Mouse (Mus musculus) adrenal gland, postnatal 14 days (tissue): ENCODE measurements at regions not wholly inside any gene's neighbourhood (a gene's known extent, or its start where the extent isn't known, plus 50 kb on each side); places are given as distances from the start of the nearest gene placed in this dataset.

ENCODE experiments used
- DNase-seq: peaks from one replicate; pipeline ENCODE4 v3.0.0; 2021; ENCODE audit warnings: mixed read lengths

DNA sequence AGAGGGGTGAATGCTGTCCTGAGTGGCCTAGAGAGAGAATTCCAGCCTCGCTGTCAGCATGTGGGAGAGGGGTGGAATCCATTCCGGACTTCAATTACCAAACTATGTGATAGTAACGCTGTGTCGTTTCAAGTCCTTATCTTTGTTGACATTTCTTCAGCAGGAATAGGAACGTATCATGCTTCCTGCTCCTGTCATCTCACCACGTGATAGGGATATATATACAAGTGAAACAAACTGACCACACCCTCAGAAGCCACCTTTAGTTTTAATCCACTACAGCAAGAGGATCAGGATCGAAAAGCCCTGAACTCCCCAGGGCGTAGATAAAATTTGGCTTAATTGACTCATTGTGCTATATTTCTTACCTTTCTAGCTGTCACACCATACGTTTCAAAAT, 431.6 kb downstream of the Ttll7 start:
- no peak for DNase-seq

DNA sequence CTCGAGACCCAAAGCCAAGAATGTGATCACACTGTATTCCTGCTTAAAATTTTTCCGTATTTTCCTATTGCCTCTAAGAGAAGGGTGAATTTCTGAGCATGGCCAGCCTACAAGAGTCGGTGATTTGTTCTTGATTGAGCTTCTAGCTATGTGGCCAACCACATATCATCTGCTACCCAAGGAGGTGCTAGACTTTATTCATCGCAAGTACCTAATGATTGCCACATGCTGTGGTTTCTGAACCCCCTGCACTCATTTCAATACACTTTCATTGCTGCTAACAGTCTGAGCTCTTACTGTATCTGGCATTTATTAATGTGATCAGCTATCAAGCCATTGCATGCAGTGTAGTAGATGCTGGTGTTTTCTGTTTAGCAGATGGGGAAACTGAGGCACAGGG, 432.2 kb downstream of the Ttll7 start:
- no peak for DNase-seq

DNA sequence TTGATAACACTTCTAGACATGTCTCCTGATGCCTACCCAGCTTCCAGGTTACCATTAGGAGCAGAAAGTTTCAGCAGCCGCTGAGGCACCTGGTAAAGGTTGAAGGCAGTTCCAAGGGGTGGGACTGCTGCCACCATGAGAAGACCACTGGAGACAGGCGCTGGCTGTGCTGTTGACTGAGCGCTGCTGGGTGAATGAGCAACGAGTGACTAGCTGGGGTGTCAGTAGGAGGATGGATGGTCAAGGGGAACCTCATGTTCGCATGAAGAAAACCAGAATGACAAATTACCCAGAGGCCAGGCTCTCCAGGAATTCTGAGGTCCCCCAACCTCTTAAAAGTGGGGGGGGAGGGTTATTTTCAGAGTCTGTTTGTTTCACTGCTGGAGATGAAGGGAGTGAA, 433.3 kb downstream of the Ttll7 start:
- no peak for DNase-seq

DNA sequence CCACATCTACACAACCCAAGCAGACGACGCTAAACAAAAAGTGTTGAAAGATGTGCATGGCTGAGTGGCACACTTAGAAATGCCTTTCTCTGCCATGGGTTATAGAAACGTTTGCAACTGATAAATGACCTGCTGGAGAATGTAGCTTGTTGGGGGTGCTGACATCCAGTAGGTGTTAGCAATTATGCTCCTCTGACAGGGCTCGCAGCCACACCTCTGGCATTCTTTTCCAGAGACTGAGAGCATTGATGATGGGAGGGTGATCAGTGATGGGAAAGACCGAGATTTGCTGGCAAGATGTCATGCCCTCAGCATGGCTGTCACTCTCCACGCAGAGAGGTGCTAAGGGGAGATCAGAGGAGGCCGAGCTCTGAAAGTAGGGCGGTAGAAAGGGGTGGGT, 435.3 kb downstream of the Ttll7 start:
- no peak for DNase-seq

DNA sequence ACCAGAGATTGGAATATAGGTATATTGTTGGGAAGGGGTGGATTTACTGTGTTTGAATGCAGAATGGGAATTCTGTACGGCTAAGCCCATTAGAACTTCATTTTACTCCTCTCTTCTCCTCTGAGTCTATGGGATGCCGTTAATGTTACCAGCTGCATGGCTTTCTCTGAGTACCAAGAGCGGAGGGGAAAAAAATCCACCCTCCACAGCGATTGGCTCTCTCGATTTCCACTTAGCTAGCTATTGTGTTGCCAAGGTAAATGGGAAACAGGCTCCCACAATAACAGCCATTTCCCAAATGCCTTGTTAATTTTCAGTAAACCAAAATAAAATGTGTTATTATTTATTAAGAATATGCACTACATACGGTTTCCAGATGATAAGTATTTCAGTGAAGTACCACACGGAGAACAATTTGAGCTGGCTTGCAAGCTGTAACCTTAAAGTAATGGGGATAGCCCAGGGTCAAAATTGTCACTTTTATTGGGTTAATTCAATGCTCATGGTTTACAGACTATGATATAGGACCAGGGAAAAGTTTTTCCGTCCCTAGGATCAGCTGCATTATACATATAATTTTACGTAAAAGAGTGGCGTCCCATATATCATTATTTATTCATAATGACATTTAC, 439.6 kb downstream of the Ttll7 start:
- DNase-seq: no peak

DNA sequence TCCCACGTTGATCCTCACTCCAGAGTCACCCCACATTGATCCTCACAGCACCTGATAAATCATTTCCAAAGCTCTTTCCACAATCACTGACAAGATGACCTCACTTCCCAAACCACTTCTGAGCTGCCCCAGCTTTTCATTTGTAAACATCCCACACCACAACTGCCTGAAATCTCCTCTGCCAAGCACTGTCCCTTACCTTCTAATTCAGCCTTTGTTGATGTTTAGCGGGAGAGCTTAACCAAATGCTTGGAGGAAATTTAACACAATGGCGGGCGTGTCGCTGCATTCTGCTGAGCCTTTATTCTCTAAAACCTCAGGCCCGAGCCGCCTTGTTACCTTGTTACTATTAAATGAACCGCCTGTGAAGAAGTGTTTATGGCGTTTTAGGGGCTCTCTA, 445.9 kb downstream of the Ttll7 start:
- no peak for DNase-seq

DNA sequence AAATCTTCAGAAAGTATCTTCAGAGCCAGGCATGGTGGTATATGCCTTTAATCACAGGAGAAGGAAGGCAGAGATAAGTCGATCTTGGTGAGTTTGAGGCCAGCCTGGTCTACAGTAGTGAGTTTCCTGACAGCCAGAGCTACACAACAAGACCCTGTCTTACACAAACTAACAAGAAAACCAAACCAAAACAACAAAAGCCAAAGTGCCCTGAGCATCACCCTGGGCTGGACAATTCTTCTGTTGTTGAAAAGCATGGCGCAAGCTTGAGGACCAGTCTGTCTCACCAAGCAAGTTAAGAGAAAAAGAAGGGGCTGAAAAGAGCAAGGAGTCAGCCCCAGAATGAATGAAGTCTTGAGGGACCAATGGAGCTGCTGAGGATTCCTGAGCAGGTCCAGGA, 473.4 kb downstream of the Ttll7 start:
- DNase-seq: no peak

DNA sequence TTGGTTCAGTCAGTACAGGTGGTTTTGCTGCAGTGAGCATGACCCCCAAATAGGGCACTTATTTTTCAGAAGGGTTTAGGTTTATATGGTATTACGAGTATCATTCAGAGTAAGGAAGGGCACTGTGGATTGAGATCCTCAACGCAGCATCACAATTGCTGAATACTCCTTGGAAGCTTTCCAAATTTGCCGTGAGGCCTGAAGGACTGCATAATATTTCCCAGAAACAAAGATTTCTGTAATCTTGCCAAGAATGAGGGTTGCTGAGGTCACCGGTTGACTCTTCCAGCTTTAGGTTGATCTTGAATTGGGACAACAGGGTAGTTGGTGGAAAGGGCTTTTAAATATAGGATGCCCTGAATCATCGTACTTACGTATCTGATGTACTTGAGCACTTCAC, 482.1 kb downstream of the Ttll7 start:
- no peak for DNase-seq

DNA sequence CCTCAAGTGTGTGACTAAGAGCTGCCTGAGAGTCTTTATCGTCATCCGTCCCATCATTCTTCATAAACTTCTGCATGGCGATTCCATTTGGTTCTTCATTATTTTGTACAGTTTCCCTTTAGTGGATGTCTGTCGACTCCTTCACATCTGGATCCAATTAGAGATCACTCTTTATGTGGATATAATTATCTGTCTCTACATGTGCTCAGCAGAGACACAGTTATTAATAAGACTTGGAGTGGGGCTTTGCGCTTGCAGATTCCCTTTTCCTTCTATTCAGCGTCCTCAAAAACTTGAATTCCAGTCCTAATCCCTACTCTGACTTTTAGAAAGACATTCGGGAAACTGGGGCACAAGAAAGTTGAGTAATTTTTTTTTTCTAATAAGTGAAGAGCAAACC, 483.1 kb downstream of the Ttll7 start:
- no peak for DNase-seq

DNA sequence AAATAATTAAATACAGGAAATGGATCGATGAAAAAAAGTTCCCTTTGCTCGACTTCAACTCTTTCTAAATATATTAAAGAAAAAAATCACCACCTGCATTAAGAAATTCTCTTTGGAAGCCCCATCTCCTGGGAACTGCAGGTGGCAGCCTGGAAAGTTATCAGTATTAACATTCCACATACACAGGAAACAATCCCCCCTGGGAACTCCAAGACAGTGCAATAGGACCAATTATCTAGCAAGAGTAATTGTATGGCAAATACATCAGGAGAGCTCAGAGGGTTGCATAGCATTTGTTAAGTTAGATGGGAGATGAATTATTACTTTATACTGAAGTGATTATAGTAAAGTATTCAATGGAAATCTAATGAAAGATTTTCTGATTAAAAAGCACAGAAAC, 487.3 kb downstream of the Ttll7 start:
- no peak for DNase-seq

DNA sequence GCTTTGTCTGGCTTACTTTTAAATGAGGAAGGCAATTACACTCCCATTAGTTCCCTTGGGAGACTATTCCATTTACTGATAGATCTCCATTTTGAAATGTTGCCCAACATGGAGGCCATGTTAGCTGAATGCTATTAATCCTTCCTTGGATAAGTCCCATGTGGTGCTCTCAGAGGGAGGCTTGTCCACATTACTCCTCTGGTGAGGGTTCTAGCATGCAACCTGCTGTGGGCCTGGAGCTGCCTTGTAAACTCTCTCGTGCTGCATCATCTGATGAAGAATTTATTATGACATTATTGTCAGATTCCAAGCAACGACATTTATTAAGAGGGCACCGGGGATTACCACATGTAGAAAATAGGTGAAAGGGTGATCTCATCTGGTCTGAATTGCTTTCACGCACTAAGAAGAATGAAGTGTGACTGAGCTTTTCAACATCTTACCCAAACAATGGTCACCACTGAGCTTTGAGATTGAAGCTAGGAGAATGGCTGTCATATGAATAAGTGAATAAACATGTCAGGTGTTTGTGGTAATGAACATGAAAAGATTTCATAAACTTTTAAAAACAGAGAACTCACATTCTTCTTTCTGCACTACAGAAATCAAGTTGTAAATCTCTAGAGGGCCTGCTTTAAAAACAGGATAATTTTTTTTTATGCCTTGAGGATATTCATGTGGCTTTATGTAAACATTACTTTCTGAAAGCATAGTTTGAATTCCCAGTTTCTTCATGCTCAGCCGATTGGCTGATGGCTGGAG, 495.3 kb downstream of the Ttll7 start:
- no peak for DNase-seq

DNA sequence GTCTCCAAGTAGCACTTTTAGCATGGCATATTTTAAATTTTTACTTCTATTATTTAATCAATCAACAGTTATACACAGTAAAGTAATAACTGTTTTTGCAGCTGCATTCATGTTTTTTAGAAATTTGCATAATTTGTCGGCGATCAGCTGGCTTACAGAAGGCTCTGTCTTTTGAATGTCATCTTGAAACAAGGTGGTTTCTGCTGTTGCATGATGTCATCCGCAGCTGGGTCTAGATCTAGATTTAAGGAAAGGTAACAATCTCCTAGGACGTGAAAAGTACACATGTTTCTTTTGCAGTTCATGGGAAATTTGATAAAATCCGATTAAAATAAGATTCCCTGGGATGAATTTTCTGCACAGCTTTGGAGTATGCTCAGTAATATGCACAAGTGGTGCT, 534.9 kb downstream of the Ttll7 start:
- no peak for DNase-seq

DNA sequence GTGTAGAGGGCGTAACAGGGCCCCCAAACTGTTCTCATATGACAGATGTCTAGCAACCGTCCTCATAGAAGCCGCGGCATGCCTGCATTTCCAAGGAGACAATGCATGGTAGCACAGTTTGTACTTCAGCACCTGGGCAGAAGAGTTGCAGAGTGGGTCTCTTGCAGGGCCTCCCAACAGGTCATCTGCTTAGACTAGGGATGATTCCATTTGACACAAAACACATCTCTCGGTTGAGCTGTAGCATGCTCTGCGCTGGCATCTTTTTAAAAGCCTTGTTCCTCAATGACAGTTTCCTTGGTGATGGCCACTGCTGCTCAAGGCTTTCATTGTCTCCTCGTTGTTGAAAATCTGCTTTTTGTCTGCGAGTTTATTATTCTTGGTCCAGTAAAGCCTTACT, 546.1 kb downstream of the Ttll7 start:
- no peak for DNase-seq

DNA sequence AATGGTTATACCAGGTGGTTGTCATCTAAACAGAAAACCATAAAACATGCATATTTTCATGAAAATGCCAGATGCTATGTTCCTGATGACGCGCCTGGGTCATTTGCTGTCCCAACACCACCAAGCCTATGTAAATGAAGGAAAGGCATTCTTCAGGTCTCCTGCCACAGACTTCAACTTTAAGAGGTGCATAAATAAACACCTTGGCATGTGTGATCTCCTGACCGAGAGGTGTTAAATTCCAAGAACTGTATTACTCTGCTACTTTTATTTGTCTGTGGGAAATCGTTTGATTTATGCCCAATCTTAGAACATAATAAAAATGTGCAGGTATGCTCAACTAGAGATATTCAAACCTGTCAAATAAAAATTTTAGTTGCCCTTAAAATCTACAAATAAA, 560.1 kb downstream of the Ttll7 start:
- DNase-seq: no peak

DNA sequence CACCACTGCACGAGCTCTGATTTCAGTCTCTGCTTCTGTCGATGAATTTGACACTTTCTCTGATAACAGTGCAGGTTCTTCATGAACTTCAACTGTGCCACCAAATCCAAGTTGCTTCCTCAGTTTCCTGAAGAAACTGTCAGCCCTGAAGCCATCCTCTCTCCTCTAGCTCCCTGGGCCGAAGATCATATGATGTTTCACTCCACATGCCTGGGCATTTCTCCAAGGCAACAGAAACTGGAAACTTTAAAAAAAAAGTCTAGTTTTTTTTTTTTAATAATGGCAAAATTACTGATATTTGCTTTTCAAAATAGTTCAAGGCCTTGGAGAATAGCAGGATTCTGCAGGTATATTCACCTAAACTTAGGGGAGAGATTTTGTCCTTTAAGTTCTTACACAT, 564.8 kb downstream of the Ttll7 start:
- DNase-seq: no peak

DNA sequence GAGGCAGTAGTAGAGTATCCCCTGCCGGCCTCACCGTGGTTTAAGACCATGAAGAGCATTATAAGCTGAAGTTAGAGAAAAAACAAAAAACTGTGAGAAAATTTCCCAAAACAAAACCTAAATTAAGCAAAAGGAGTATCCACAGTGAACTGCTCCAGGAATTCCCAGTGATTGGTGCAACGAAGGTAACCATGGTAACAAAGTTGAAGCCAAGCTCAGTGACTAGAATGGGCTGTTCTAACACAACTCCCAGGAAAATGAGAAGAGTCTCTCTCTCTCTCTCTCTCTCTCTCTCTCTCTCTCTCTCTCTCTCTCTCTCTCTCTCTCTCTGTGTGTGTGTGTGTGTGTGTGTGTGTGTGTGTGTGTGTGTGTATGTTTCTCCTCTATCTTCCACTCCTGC, 567.0 kb downstream of the Ttll7 start:
- no peak for DNase-seq

DNA sequence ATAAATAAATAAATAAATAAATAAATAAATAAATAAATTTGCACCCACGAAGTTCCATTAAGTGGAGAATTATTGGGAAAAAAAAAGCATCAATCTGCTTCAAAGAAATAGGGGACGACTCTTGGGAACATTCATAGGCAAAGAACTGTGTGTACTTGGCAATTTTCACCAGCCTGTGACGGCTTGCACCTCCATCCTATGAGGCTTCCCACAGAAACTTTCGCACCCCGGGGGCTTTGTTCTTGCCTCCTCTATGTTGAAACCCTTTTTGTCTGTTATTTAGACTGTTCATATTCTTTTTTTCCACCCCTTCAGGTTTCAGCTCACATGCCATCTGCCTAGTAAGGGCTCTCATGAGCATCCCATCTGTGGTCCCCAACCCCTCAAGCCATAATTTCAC, 570.0 kb downstream of the Ttll7 start:
- no peak for DNase-seq

DNA sequence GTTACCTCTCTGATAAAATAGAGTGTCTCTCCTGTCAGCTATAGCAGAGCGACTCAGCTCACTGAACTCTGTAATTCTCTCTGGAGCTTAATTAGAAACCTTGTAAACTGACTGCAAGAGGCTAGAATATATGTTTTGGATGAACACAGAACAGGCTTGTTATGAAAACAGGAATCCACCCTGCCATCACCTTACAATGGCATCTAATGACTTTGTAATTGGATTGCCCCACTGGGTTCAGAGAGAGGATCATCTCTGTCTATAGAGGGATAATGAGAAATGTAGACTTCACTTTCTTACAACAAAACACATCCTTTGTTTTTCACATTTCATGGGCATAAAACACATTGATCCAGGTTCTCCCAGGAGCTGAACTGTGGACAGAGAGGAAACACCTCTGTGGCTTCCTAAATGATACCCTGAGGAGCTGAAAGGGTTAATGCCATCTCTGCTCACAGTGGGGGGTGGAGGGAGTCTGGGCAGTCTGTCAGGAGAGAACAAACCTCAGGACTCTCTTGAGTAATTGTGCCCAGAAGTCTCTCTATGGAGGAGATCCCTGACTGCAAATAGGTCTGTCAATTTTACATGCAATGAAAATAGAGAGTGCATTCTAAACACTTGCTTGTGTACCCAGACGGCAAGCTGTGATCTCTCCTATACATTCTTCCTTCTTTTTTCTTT, 571.9 kb downstream of the Ttll7 start:
- DNase-seq: no peak

DNA sequence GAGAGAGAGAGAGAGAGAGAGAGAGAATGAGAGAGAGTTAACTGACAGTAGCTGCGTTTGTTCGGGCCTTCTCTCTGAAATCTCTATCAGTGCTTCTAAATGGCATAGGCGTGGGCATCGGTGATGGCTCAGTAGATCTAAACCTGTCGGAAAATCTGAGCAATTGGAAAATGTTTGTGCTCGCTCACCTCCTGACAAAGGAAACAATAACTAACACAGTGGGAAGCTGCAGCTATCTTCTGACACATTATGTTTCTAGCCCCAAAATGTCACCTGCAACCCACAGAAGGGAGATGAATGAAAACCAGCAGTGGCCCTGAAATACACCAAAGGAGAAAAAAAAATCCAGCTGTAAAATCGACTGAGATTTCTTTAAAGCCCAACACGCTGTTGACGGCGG, 576.7 kb downstream of the Ttll7 start:
- DNase-seq: no peak

DNA sequence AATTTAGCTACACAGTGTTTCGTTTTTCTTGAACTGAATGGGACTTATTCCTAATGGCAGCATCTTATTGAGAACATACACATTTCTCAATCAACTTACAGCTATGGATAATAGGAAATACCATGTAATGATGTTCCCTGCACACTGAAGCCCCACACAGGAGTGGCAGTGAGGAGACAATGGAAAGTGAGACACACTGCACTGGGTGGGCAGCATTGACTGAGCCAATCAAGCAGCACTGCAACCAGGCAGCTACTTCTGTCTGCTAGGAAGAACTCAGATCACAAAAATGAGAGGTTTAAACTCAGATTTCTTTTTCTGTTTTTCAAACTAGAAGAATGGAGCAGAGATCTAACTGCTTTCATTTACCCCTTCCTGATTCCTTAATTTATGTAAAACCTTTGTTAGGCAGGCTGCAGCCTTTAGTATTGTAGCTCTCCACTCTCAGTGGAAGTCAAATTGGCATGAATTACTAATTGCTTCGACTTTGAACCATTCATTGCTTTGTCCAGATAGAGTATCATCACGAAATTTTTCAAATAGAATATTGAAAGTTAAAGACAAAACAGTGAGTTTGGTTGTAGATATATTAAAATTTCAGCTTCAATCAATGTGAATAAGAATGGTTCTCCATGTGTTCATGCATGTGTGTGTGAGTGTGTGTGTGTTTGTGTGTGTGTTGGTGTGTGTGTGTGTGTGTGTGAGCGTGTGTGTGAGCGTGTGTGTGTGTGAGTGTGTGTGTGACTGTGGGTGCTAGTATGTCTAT, 590.9 kb downstream of the Ttll7 start:
- DNase-seq: no peak

DNA sequence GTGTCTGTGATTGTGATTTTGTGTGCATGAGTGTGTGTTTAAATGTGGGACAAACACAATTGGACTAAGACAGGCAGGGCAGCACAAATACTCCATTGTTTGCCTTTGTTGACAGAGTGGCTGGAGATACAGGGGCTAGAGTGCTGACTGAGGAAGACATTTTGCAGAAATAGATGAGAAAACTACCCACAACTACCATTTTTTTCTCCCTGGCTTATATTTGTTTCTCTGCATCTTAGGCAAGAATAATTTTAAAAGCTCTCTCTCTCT, 591.5 kb downstream of the Ttll7 start:
- no peak for DNase-seq

DNA sequence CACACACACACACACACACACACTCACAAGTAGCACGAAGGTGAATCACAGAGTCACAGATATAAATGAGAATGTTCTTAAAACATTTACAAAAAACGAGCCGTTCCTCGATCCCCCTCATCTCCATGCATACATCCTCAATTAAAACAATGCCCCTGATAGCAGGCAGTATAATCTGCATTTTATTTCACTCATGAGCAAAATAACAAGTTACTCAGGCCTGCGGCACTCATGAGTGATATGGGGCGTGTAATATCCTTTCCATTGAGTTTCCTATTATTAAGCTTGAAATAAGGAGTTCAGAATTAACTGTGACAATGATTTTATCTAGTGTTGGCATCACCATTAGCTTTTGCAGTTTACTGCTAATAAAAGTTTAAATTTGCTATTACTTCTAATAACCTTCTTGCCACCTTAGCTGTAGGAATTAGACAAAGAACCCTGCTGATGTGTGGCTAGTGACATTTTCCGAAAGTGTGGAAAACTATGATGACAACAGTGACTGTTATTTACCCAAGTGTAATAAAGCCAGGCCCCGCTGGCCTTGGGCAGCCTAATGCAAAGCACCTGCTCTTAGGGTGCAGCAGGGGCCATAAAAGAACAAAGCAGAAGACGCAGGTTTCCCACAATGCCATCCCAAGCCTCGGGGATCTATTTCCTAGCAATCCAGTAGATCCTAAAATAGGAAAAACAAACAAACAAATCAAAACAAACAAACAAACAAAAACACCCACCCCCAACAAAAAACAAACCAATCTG, 592.0 kb downstream of the Ttll7 start:
- DNase-seq: no peak
